Mouse (Mus musculus) heart, postnatal 0 days (tissue): ENCODE measurements around the gene Ddias.

Experiments
- CTCF ChIP-seq: IDR thresholded peaks from 2 replicates; pipeline ENCODE4 v1.5.1; 2016; ENCODE audit warnings: antibody characterized with exemption, control low read depth, low read depth
- EP300 ChIP-seq: IDR thresholded peaks from 2 replicates; pipeline ENCODE4 v1.6.1; 2016; ENCODE audit warnings: antibody characterized with exemption, low read depth

DNA sequence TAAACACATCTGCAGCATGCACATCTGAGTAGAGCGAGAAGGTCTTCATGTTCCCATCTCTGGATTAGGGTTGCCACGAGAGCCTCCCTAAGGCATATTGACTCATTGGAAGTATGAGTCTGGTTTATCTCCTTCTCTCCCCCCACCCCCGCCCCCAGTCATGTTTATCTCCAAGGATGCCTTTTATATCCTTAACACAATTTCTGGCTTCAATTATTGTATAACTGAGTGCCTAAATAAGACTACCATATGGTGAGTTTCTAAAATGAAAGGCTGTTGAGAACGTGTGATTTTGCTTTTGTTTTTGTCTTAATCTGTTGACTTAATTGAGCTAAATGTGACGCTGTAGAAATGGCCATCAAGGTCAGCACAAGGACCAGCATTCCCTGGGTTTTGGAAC is 22.0 kb upstream of the Ddias start:
- no peak for TF ChIP-seq CTCF
- TF ChIP-seq EP300 = no peak
